Mouse (Mus musculus): ENCODE data around the gene Cmpk2.
"Not testable (repeated sequence)": the region's sequence is repeated elsewhere in the genome, so short reads cannot be mapped to it uniquely, and the experiment has no call there.

Cmpk2 gene

DNA sequence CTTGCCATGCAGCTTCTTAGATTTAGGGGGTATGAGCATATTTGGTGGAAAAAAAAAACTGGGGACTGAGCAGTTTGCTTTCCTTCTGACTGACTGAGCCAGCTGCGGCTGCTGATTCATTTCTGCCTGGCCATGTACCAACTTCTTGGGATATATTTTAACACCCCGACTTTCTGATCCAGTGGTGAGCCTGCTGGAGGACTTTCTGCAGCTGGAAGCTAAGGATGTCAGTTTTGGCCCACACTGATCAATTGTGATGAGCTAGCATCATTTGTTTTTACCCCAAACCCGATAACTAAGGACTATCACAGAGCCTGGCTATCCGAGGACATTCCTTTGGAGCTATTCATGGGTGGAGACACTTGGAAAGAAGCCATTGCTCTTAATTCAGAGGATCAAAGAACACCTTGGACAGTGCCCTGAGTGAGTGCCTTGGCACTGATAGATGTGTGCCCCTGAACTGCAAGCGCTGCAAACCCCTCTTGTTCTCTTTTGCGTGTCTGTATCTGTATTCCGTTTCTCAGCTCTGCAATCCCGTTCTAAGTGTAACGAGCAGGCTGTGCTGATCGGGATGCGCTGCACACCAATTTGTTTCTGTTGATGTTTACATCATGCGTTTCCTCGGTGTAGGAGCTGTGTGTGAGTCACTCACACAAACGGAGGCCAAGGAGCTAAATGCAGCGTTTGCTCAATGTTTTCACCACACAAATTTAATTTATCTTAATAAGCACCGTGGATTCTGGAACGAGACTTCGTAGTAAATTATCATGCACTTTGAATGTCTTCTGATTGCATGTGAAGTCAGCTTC is 9.4 kb downstream of the Cmpk2 start:
- DNase-seq (ENCODE audit: low spot score): no peak

DNA sequence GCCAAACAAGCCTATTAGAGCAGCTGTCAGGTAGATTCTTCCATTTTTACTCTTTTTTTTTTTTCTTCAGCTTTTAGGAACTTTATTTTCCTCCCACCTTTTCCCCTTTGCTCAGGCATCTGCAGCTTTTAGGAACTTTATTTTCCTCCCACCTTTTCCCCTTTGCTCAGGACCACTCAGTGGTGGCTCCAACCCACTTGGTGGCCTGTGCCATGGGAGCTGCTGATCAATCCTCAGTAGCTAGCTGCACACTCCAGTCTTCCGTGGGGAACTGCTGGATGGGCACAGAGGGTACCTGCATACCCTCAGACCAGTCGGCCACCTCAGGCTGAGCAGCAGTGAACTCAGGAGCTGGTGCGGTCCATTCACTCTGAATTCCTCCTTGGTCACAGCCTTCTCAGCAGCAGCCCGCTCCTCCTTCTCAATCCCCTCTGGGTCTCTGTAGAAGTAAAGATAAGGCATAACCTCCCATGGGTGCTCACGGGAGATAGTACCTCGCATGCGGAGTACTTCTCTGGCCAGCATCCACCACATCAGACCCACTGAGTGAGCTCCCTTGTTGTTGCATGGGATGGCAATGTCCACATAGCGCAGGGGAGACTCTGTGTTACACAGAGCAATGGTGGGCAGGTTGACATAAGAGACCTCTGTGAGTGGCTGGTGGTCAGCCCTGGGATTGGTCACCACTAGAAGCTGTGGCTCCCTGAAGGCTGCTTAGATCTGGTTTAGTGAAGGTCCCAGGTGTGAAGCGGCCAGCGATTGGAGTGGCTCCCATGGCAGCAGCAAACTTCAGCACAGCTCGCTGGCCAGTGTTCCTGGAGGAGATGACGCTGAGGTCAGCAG is 17.0 kb downstream of the Cmpk2 start:
- not testable (repeated sequence) for DNase-seq (ENCODE audit: low spot score)

DNA sequence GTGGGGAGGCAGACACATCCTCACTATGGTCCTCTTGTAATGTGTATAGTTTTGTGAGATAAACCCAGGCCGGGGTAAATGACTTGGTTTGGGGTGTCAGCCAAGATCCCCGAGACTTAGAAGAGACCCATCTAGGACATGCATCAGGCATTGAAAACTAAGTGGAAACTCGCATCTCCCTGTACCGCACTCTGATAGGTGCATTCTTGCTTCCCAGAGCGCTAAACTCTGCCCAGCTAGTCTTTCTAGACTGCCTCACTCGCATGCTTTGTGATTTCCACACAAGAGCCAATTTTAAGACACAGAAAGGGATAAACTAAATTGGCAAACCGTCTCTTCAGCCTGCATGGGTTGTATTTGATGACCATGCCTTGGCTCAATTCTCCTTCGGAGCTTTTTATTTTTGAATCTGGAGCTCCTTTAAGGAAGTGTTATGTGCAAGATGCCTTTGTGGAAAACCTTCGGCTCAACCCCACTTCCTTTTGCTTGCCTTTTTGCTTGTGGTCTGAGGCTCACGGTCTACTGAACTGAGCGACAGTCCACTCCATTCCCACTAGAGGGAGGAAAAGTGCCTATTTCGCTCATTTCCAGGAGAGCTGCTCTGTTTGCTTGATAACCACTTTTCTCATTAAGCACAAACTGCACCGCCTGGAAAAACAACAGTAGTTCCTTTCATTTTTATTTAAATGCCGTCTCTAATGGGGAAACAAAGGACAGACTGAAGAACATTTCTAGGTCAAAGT is 19.0 kb downstream of the Cmpk2 start:
- DNase-seq (ENCODE audit: low spot score): no peak

DNA sequence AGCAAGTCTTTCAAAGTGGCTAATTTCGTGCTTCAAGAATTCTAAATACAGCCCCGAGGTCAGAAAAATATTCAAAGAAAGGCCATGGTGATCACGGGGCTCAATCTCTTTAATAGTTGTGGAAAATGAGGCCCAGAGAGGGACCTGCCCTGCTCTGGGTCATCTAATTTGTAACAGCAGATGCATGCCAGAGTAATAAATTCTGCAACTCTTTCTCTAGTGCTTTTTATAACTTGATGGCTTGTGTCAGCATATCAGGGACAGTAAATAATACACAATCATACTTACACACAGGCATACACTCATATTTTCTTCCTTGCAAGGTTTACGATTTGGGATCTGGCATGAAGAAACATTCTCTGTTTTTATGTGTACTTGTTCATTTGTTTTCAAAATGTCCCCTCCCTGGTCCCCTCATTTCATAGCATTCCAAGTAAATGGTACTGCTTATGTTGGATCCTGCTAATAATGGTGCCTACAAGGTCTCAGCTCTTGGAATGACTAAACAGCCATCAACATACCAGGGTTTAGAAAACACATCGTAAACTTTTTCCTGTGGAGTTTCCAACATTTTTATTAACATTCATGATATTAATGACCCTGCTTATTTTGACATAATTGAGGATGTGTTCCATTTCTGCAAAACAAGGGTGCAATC is 19.7 kb downstream of the Cmpk2 start:
- no peak for DNase-seq (ENCODE audit: low spot score)

DNA sequence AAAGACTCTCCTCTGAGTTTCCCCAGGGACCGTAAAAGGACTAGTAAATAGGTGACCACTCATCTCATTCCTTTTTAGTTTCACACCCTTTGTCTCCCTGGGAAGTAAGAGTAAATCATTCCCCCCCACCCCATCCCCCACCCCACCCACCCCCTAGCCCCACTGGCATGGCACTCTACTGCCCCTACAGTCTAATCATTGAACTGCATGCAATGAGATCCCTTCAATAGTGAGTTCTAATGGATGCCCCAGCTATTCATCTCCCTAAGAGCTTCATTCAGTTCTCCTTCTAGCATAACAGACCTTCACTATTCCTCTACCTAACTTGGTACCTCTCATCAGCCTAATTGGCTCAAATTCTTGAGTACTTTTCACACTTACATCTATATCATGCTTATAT is 20.9 kb downstream of the Cmpk2 start:
- no peak for DNase-seq (ENCODE audit: low spot score)

DNA sequence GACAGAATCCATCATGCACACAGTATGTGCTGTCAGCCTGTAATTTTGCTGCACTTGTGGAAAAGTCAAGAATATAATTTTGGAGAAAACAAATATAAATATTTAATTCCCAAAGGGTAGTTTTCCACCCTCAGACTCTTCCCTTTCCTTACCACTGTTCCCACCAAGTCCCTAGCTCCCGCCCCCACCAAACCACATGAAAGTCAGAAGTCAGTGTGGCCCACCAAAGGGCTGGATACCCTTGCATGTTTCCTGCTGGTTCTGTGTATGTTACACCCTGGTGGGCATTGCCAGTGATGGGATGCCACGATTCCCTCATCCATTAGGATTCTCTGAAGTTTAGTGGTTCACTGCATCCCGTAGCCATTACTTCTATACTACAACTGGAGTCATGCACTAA is 32.0 kb downstream of the Cmpk2 start:
- no peak for DNase-seq (ENCODE audit: low spot score)

DNA sequence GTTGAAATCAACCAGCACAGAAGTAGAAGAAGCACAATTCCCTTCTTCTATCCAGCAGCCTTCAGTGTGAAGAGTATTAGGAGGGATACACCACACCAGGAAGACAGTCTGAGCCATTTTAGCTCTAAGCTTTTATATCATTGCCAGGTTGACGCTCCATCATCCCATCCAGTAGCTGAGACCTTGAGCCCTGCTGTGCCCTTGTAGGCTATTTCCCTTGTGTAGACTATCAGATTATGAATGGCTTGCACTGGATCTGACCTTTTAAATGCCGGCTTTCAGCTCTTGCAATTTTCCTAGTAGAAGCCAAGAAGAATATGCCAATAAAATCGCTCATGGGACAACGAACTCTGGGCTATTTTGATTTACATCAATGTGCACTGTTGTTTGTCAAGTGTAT is 42.0 kb downstream of the Cmpk2 start:
- DNase-seq (ENCODE audit: low spot score): no peak

DNA sequence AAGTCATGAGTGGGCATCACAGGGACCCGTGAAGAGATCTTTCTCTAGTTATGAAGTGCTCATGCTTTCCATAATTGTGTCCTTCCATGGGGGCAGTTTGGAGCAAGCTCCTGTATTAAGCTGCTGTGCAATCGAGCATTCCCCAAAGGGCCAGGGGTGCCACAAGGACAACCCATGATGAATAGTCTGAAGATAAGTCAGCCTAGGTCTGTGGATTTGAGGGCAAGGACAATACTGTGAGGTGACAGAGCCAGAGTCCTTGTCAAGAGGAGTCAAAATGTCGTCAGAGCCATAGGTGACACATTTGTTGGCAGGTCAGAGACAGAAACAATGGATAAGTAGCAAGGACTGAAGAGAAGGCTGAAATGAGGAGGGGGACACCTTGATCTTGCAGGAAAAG is 49.2 kb downstream of the Cmpk2 start:
- DNase-seq (ENCODE audit: low spot score): no peak

DNA sequence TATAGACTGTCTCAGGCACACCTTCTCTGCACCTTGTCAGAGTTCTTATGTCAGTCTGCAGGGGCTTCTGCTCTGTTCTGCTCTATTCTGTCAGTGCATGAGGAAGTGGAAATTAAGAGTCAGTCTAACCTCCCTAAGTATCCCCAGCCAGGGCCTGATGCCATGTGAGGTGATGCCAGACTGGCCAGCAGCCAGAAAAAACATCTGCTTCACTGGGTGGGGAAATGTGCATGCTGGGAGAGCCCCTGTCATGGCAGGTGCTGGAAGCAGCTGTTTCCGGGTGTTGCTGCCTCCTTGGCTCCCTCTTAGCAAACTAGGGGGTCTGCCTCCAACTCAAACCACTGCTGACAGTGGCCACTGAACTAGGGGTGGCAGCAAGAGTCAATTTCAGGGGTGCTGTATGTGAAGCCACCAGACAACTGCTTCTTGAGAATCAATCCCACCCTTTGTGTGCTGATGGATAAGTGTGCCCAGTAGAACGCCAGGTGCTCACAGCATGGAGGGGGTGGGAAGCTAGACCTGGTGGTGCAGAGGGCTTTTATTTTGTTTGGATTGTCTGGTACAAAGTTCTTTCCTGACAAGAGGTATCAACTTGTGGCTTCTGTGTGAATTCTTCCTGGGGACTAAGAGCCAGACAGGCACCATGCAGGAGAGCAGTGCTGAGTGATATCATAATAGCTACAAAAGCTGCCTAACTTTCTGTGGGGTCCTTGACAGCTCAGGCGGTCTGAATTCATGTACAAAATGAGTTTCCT is 56.1 kb downstream of the Cmpk2 start:
- no peak for DNase-seq (ENCODE audit: low spot score)

DNA sequence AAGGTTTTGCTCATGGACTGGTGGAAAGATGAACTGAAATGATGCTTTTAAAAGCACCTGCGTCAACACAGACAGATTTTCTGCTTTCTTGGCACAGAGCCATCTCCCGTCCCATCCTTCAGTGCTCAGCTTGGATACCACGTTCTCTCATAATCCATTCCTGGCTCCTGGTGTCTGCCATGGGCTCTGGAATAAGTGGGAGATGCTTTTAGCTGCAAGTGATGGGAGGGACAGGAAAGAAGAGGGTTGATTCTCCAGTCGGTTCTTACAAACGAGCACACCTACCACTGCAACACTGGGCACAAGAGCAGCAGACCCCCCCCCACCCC is 56.7 kb downstream of the Cmpk2 start:
- DNase-seq (ENCODE audit: low spot score): no peak
